Mouse (Mus musculus) embryo, embryonic 10 days (tissue): Measurements from ENCODE around the gene C130026I21Rik.
"Not testable (repeated sequence)": the region's sequence is repeated elsewhere in the genome, so short reads cannot be mapped to it uniquely, and the experiment has no call there.

Source experiments
- DNase-seq: peaks from one replicate; pipeline ENCODE4 v3.0.0-alpha.2; 2015; ENCODE audit warnings: low spot score

The C130026I21Rik gene

GRCm38 (mm10) chr1:85033616-85034015, 236.8 kb downstream of the C130026I21Rik start:
- DNase-seq, result not testable (repeated sequence)

- not testable (repeated sequence) for DNase-seq
Observed at GRCm38 (mm10) chr1:85030211-85030610, 240.2 kb downstream of the C130026I21Rik start.

- peak; percentile 2 for DNase-seq
Observed at GRCm38 (mm10) chr1:85011933-85012332, 258.4 kb downstream of the C130026I21Rik start.

DNA sequence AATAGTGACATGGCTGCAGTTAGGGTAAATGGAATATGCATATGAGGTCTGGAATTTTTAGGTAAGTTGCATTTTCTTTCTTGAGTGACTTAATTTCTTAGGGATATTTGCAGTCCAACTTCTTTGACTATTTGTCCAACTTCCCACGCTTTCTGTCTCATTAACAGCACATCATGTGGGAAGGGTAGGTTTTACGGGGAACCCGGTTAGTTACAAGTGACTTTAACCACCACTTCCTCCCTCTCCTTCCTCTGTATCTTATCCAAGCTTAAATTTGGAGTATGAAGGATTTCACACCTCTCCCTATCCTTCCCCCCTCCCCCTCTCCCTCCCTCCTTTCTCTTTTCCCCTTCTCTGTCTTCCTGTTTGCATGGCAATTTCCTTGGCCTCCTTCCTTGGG, 259.4 kb downstream of the C130026I21Rik start:
- not testable (repeated sequence) for DNase-seq

DNA sequence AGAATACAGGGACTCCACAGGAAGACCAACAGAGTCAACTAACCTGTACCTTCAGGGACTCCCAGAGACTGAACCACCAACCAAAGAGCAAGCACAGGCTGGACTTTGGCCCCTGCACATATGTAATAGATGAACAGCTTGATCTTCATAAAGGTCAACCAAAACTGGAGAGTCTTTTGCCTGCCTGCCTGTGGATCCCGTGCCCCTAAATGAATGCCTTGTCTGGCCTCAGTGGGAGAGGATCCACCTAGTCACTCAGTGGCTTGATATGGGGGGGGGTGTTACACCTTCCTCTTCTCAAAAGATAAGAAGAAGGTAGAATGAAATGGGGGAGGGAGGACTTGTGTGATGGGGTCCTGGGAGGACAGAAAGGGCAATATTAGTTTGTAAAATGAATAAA, 262.6 kb downstream of the C130026I21Rik start:
- not testable (repeated sequence) for DNase-seq

DNA sequence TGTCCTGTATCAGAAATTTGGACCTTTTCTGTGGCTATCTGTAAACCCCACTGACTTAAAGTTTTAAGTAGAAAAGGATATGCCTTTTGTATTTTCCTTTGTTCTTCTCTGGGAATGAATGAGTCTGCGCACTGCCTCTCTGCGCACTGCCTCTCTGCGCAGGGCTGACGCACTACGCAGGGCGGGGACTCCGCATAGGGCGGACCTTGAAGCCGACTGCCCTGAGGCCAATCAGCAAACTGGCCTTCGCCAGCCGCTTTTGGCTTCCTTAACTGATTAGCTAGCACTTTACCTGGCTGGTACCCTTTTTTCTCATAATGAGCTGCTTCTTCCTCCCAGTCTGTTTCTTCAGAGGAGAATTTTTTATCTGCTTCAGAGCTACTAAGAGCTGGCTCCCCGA, 271.1 kb downstream of the C130026I21Rik start:
- DNase-seq, result not testable (repeated sequence)

DNA sequence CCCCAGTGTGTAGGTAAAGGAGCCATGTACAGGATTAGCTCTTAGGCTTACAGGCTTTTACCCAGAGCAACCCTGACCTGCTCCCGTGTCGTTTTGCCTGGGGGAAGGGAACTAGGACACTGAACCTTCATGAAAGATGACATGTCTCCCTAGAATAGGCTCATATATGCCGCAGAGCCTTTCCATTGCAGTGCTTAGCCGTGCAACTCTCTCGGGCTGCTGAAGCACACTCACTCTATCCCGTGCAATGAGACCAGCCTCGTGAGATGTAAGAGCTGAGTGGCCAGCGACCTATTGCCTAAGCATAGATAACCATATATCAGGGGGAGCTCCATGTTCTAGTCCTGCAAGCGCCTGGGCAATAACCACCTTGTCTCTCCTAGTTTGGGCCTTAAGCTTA, 274.1 kb downstream of the C130026I21Rik start:
- not testable (repeated sequence) for DNase-seq

DNA sequence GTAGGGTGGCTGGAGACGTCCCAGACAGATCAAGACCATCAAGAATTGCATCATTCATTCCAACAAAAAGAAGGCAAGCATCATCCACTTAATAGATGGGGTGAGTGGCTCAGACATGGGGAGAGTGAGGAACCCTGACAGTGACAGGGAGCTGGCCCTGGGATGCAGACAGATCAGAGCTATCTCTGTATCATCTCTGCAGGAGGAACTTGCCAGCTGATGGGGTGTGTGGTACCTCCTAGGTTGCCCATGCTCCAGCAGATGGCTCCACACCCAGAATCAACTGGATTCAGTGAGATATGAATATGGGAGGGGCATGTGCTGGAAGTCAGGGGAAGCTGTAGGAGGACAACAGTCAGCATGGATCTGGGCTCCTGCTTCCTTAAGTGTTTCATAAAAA, 275.9 kb downstream of the C130026I21Rik start:
- not testable (repeated sequence) for DNase-seq

- DNase-seq, result not testable (repeated sequence)
Observed at GRCm38 (mm10) chr1:84993688-84994319, 276.6 kb downstream of the C130026I21Rik start.

DNA sequence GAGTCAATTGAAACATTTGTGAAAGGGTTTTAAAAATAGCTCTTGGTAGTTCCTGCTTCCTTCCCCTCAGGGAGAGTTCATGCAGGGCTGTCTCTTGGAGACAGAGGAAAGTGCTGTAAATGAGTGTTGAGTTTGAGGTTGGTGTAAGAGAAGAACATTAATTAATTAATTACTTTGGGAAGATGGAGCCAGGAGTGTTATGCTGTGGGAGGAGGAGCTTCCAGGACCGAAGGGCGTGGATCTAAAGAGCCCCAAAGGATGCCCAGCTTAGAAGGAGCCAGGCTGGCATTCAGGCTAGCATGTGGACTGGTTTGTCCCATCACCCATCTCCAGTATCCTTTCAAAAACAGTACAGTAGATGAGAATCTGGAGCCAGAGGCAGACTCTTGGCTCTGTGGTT, 277.1 kb downstream of the C130026I21Rik start:
- not testable (repeated sequence) for DNase-seq

- DNase-seq, result not testable (repeated sequence)
Observed at GRCm38 (mm10) chr1:84992827-84993226, 277.5 kb downstream of the C130026I21Rik start.

DNA sequence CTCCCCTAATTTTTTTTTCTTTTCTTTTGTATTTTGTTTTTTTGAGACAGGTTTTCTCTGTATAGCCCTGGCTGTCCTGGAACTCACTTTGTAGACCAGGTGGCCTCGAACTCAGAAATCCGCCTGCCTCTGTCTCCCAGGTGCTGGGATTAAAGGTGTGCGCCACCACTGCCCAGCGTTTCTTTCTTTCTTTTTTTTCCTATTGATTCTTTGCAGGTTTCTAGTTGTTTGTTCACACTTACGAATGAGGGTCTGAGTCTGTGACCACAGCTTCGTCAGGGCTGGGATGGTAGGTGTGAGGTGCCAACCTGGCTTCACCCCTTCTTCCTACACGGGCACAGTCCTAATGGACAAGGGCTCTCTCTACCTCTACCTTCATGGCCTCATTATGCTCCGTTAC, 281.3 kb downstream of the C130026I21Rik start:
- DNase-seq, result not testable (repeated sequence)

DNA sequence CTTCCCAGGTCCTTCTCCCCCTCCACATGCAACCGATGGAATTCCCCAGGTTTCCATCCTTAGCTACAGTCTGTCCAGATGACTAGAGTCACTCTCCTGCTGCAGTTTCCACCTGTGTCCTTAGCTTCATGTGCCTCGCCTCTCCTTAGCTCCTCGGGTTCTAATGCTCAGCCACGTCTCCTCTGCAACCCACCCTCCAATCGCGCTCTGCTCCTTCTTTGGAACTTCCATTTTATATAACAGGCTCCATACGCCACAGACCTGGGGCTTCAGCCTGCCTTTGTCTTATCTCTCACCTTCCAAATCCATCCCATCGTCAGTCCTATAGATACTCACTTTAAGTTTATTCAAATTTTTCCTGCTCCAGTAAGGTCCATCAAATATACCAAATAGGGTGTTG, 282.6 kb downstream of the C130026I21Rik start:
- not testable (repeated sequence) for DNase-seq

- not testable (repeated sequence) for DNase-seq
Observed at GRCm38 (mm10) chr1:84961779-84962178, 308.6 kb downstream of the C130026I21Rik start.

DNA sequence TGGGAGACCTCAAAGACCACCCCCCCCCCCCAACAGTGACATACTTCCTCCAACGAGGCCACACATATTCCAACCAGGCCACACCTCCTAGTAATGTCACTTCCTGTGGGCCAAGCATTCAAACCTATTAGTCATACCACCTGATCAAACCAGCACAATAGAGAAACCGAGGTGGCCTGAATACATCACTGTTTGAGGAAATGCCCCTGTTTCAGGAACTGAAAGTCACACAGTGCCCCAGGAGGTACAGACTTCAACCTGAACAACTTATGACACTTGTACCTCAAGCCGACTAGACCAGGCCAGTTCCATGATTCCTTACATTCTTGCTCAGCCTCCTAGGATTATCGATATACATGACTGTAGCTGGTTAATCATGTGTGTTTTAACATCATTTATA, 312.7 kb downstream of the C130026I21Rik start:
- DNase-seq, result not testable (repeated sequence)

- DNase-seq, result not testable (repeated sequence)
Observed at GRCm38 (mm10) chr1:84956771-84957170, 313.6 kb downstream of the C130026I21Rik start.

- no peak for DNase-seq
Observed at GRCm38 (mm10) chr1:84952456-84953181, 317.7 kb downstream of the C130026I21Rik start.

DNA sequence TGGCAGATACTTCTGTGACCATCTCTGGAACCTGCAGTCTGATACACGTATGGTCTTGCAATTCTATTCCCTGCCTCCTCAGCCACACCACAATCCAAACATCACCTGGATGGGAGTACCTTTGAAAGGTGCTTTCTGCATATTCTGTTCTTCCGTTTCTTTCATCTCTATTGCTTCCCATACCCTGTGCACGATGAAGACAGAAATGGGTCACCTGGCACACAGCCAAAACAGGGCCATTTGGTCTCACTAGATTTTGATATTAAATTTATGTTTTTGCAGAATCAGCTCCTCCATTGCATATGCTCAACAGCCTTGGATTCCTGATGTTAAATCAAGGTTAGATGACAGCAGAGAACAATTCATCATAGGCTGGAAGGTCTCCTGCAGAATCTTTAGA, 318.8 kb downstream of the C130026I21Rik start:
- DNase-seq, result no peak

DNA sequence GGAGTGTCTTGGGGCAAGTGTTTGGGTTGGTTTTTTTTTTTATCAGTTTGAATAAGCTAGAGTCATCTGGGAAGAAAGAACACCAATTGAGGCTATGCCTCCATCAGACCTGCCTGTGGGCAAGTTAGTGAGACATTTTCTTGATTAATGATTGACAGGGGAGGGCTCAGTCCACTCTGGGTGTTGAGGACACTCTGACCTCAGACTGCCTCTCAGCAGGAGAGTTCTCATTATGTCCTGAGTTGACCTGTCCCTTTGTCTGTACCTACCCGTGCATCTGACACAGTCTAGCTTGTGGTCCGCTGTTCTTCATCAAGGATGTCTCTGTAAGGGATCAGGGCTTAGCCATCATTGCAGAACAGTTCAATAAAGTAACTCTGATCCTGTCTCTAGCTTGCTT, 323.0 kb downstream of the C130026I21Rik start:
- DNase-seq, result no peak

DNA sequence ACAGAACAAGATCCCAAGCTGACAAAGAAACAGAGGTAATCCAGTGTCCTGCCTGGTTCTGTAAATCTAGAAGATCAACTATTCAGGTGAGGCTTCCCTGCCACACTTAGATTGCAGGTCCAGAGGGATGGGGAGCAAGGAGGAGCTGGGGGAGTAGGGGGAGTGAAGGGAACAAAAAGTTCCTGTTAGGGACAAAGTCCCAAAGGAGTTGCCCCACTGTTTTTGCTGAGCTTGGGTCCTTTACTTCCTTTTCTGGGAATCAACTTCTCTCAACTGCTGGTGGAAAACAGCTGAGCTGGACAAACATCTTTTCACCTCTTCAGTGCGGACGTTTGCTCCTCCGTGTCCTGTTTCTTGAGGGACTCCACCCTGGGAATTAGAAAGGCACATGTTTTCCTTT, 324.4 kb downstream of the C130026I21Rik start:
- DNase-seq, result no peak

DNA sequence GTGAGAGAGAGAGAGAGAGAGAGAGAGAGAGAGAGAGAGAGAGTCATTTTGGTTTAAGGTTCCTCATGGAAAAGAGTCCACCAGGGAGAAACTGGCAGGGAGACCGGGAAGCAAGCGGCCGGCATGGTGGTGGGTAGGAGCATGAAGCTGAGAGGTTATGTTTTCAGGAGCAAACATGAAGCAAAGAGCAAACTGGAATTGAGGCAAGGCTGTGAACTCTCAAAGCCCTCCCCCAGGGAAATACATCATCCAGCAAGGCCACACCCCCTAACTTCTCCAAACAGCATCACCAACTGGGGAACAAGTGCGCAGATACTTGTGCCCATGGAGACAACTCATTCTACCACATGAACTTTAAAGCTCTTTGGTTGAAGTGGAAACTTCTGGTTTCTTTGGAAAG, 326.8 kb downstream of the C130026I21Rik start:
- no peak for DNase-seq
